Mouse (Mus musculus) right cerebral cortex, postnatal 10 days (tissue): ENCODE measurements around the gene Rpl28.
"Not testable (repeated sequence)": the region's sequence is repeated elsewhere in the genome, so short reads cannot be mapped to it uniquely, and the experiment has no call there.

Source experiments
- DNase-seq, 2 experiments: peaks; one replicate each; pipeline ENCODE4 v3.0.0; 2021; ENCODE audit warnings: low spot score in 2 of 2

The Rpl28 gene

DNA sequence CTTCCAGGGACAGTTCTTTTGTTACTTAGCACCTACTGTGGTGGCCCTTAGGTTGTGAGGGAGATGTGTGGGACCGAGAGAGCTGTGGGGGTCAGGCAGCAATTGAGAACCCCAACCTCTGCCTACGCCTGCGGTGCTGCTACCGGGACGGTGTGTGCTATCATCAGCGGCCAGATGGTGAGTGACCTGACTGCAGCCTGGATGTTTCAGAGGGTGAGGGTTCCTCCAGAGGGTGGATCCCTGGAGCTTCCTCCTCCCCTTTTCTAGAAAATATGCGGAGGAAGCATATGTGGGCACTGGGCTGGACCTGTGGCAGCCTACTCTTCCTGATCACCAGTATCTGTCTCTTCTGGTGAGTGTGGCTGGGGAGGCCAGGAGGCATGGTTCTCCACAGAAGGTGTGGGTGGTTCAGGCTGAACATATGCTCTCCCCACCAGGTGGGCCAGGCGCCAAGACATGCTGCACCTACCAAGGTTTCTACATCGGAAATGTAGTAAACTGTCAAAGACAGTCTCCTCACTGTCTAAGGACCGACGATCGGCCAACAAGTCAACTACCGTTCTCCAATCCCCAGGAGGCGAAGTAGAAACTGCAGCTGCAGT, 8.9 kb upstream of the Rpl28 start:
- DNase-seq, result no peak

DNA sequence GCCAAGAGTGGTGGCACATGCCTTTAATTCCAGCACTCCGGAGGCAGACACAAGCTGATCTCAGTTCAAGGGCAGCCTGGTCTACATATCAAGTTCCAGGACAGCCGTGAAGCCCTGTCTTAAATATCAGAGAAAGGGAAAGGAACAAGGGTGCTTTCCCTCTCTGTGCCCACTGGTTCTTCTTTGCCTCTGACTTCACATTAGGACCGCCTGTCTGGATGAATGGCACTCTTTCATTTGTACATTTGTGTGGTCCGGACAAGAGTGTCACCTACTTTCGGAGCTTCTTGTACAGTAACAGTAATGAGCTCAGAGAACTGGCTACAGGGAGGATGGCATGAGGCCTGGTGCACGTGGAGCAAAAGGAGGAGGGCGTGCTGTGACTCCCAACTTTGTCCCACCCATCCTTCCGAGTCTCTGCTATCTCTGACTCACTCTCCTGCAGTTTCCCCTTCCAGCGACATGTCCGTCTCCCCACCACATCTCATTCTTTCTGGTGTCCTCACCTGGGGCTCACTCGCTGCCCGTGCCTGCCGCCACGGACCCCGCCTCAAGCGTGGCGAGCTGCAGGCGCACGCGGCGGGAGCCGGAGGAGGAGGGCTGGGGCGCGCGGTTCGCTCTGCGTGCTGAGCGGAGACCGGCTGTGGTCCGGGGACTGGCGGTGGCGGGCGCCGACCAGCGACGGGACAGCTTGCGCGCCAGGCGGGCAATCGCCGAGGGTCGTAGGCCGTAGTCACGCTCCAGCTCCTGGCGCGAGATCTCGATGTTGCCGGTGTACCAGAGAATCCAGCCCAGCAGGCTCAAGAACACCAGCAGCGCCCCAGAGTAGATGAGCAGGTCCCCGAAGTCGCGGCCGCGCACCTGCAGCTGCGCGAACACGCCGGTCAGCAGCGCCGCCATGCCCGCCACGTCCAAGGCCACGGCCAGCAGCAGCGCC, 3.9 kb upstream of the Rpl28 start:
- DNase-seq, result peak; percentile 66 to 69

DNA sequence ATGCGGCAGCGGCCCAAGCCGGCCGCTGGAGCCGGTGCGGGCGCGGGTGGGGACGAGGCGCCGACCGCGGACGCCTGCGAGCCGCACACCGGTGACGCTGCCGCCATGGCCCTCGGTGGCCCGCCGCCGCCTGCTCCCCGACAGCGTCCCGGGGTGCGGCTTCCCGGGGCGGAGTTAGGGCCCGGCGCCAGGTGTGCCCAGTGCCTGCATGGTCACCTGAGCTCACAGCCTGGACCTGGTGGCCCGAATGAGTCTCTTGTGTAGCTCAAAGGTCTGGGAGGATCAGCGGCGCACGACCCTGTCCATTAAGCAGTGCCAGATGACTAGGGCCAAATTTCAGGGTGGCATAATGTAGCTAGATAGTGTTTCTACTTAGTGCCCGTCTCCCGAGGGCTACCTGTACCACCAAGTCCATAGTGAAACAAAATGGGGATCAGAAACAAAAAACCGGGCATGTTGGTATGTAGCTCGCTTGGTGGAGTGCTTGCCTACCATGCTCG, 3.2 kb upstream of the Rpl28 start, which contains the start of gene Tmem238:
Gene Tmem238 (minus strand): TSS at position 221 of the 500 bp plus-strand sequence.
- DNase-seq, result peak in 1 of 2 experiments; percentile 41

DNA sequence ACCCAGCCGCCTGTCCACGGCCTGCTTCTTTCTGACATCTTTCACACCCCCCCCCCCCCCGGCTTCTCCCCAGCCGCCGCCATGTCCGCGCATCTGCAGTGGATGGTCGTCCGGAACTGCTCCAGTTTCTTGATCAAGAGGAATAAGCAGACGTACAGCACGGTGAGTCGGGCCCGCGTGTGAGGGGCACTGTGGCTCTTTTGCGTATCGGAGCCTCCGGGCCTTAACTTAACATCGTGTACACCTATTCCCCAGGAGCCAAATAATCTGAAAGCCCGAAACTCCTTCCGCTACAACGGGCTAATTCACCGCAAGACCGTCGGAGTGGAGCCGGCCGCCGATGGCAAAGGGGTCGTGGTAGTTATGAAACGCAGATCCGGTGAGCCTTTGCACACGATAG, 574 bp downstream of the Rpl28 start:
- not testable (repeated sequence) for DNase-seq

DNA sequence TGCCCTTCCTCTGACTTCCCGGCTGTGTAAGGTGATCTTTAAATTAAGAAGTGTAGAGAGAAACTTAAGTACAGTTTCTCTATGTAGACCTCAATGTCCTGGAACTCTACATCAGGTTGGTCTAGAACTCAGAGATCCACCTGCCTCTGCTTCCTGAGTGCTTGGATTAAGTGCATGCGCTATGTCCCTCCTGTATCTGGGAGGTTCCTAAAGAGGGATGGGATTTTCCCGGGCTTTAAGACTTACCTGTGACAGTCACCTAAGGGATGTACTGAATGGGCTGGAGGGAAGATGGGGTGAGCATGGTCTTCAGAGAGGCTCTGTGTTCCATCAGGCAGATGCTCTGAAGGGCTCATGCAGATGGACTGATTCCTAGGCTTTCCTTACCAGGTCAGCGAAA, 1.0 kb downstream of the Rpl28 start:
- DNase-seq, result no peak

DNA sequence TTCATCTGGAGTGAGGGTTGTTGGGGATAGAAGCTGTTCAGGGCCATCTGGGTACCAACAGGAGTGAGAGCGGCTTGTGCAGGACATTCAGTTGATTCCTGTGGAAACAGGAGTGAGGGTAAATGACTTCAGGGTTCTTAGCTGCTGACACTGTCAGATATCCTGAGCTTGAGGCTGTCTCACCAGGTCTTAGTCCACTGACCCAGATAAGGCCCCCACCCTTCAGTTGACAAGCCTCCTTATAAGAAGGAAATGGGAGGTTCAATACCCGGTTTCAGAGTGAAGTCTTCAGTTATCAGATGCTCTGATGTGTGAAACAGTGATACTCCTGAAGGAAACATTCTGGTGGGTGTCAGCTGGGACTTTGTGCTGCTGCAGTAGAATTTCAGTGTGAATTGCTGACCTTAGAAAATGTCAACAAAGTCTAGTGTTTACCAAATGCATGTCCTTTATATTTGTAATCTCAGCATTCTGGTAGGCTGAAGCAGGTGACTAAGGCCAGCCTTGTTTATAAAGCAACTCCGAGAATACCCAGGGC, 2.0 kb downstream of the Rpl28 start:
- no peak for DNase-seq

DNA sequence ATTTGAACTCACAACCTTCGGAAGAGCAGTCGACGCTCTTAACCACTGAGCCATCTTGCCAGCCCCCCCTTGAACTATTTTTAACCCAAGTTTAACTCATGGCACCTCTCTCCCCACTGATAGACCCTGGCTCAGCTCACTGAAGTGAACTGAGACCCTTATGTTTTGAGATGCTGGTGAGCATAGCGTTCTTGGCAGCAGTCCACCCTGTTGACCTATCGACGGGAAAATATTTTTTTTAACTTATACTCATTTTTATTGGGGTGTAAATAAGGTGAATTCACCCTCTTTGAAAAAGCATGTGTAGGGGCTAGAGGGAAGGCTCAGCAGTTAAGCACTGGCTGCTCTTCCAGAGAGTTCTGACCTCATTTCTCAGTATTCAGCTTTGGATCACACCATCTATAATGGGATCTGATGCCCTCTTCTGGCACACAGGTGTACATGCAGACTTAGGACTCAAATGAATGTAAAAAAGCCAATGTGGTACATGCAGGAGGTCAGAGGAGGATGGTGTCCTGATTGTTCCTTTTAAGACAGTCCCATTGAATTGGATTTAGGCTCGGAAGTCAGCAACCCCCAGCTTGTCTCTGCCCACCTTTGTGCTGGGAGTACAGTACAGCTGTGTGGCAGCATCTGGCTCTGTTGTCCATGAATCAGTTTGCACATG, 3.2 kb downstream of the Rpl28 start:
- DNase-seq, result peak in 1 of 2 experiments; percentile 55

DNA sequence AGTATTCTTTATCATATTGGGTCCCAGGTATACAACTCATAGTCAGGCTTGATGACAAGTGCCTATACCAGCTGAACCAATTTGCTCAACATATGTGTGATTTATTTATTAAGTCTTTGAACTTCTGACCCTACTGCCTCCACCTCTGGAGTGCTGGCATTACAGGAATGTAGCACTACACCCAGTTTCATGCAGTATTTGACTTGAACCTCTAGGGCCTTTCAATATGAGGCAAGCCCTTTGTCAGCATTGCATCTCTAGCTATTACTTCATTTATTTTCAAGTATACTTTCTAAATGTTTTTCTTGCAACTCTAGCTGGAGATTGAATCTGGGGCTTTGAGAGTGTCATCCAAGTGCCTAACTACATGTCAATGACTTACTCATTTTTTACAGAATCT, 9.6 kb downstream of the Rpl28 start:
- no peak for DNase-seq

DNA sequence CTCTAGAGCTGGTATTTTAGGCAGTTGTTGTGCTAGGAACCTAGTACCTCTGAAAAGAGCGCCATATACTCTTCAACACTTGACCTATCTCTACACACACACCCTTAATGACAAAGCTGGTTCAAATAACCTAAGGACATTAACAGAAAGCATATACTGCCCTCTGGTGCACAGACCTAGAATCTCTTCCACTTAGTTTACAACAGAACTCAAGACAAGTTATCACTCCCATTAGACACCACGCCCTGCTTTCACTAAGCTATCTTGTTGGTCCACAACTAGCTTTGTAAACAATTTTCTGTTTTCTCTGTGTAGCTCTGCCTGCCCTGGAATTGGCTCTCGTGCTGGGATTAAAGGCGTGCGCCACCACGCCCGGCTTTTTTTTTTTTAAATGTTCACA, 14.0 kb downstream of the Rpl28 start:
- no peak for DNase-seq

DNA sequence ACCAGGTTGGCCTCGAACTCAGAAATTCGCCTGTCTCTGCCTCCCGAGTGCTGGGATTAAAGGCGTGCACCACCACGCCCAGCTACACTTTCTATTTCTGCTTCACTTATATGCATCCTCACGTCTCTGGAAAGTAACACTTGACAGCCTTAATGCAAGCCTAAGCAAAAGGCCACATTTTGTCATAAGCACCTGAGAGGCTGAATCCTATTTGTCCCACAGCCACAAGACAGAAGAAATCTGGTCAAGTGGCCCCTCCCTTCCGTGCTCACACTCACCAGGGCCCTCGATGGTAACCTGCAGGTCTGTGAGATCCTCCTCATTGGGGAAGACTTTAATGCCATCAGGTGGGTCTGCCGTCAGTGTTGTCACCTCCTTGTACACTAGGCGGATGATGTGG, 18.5 kb downstream of the Rpl28 start:
- DNase-seq, result not testable (repeated sequence)

DNA sequence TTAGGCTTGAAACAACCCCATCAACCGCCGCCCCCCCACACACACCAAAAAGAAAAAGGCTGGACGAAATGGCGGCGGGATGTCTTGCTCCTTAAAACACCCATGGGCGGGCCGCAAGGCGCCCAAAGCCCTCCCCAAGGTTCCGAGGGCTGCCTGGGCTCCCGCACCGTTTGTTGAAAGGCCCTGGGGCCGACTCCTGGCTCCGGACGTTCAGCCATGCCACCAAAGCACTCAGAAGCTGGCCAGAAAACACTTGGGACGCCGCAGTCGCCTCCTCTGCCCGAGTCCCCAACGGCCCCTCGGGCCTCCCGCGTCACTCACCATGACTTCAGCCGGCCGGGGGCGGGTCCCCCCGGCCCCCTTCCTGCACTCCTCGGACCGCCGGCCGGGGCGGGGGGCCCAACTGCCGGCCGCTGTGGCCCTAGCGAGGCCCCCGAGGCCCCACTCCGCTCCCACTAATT, 19.2 kb downstream of the Rpl28 start:
- DNase-seq, result peak; percentile 61 to 63

DNA sequence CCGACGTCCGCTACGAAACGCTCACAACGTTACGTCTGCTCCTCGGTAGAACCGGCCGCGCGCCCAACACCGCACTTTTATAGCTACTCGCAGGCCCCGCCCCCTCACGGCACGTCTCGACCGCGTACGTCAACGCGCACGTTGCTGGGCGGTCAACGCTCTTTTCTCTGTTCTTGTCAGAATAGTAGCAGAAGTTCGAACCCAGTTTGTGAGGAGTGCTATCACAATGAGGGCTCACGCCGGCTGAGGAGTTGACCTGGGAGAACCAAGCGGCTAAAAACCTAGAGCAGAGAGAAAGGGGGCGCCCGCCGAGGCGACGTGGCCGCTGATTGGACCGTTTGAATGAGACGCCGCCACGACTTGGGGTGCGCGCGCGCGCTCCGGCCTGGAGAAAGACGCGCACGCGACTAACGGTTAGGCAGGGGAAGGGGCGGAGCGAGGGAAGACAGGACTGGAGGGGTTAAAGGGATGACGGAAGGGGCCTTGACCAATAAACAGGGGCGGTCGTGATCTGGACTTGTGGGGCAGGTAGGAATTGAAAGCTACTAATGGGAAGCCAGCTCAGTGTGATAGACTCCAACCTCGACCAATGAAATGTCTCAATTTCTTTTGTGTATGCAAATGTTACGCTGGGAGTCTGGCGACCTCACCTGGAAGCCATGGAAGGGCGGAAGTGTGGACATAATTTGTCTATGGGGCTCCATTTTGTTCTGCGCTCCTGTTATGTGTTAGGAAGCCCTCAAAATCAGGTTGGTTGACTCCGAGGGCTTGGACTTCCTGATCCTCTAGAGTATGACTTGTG, 19.8 kb downstream of the Rpl28 start, which contains the start of gene Ube2s:
Gene Ube2s (minus strand): TSS at position 288 of the 802 bp plus-strand sequence.
- DNase-seq, result peak; percentile 99 to 100

DNA sequence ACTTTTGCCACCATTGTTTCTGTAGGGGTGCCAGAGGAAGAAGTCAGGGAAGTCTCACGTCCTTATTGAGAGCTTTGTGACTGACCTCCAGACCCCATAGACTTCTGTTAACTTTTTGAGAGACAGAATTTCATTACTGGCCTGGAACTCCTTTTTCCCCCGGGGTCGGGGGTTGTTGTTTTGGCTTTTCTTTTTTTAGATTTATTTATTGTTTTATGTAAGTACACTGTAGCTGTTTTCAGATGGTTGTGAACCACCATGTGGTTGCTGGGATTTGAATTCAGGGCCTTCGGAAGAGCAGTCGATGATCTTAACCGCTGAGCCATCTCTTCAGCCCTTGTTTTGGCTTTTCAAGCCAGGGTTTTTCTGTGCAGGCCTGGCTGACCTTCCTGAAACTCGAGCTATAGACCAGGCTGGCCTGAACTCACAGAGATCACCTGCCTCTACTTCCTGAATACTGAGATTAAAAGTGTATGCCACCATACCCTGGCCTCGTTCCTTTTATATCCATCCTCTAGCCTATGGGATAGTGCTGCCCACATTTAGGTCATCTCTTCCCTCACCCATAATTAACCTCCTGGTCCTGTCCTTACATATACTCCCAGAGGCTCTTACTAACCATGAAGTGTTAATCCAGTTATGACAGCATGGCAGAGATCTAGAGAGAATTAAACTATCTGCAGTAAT, 20.6 kb downstream of the Rpl28 start:
- DNase-seq, result no peak

DNA sequence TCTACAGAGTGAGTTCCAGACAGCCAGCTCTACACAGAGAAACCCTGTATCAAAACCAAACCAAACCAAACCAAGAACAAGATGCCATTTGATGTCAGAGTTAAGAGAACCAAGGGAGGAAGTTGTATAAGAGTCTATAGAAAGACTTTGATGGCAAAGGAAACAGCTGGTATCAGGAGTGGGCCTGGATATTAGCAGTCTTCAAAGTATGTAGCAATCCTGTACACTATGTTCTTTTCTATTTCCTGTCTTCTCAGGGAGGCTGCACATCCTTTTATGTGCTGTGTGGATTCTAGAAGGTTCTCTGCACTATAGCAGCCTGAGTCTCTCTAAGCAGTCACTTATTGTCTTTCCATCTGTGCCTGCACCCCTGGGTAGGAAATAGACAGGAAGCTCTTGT, 23.9 kb downstream of the Rpl28 start:
- DNase-seq, result no peak

DNA sequence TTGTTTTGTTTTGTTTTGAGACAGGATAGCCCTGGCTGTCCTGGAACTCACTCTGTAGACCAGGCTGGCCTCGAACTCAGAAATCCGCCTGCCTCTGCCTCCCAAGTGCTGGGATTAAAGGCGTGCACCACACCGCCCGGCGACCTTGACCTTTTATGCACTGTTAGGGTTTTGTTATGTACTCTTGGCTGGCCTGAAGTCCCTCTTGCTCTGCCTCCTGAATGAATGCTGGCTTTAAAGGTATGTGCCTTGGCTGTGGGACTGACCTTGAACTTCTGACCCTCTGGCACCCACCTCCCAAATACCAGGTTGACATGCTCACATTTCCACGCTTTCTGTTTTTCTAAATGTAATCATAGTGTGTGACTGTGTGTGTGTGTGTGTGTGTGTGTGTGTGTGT, 28.3 kb downstream of the Rpl28 start:
- DNase-seq, result not testable (repeated sequence)

DNA sequence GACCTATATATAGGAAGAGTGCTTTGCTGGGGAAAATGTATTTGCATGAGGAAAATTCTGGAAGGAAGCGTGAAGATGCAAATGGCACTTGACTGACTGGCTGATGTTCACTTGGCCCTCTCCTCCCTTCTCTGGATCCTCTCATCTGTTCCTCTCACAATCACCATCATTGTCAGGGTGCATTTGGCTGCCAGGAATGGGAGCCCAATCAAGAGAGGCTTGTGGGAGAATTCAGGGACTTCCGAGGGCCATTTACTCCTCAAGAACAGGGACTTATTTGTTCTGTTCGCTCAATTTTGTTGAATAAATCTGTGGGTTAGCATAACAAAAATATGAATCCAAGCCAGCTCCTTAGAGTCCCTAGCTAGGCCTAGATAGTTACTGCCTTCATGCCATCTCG, 29.0 kb downstream of the Rpl28 start:
- DNase-seq, result peak; percentile 72 to 78

DNA sequence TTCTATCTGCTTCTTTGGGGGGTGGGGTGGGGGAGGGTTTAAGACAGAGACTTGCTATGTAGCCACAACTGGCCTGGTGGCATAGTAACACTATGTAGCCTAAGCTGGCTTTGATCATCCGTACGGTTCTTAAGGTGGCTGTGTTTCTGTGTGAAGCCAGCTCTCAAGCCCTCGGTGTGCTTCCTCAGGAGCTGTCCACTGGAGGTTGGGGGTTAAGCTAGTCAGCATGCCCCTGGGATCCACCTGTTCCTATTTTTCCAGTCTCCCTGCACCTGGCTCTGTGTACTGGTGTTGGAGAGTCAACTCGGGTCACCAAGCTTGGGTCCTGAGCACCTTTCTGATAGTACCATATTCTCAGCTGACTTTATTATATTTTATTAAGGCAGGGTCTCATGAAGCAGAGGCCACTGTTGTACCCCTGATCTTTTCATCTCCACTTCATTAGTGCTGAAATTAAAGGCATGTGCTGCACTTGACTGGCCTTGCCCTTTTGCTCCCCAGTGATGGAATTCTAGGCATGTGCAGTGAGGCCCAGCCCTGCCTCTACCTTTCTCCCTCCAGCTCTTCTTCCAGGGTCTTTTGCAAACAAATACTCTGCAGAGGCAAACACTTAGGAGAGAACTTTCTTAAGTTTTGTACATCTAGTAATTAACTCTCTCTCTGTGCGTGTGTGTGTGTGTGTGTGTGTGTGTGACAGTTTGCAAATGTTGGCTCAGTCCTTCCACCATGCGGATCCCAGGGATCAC, 29.7 kb downstream of the Rpl28 start:
- no peak for DNase-seq

DNA sequence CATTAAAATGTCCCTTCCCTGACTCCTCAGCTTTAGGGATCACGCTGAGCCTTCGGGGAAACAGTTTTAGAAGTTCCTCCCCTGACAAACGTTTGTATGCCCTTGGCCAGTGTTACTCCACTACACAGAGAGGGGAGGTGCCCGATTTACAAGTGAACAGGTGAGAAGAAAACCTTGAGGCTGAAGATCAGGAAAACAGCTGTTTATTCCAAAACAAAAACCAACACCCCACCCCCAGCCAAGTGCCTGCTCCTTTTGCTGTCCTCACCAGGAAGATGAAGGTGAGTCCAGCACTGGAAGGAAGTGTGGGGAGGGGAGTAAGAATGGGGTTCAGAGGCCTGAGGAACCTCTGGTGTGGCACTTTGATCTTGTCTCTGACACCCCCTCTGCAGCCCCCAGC, 32.7 kb downstream of the Rpl28 start:
- DNase-seq, result no peak

DNA sequence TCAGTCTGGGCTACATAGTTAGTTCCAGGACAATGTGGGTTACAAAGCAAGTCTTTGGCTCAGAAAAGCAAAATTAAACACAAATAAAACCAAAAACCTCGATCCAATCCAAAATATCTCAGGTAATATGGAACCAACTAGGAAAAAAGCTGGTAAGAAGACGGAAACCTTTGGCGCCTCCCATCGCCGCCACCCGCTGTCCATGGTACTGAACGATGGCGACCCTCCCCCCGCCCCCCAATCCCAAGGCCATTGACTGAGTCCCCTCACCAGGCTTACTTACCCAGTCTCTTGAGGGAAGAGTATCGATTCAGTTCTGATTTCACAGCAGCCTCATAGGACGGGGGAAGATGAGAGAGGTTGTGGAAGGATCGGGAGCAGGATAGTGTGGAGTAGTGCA, 37.8 kb downstream of the Rpl28 start:
- no peak for DNase-seq
